Mouse (Mus musculus): Measurements from ENCODE around the gene Vps33a. TPM values are rescaled to one million over a fixed set of nuclear protein-coding genes. Genes with fewer than 3 reads are reported as not detected.

Vps33a gene
- 30.1 and 33.1 TPM in 2 replicates for polyA plus RNA-seq (2021; fragmentation: Nextera tagmentation)
- long read RNA-seq, experiment 1, full-length matches to known transcripts, result 41 of 57 reads
- long read RNA-seq, experiment 1, partial matches to known transcripts, result 10 of 57 reads
- long read RNA-seq, experiment 1, other reads (novel, unspliced or antisense), result 6 of 57 reads
- long read RNA-seq, experiment 2, full-length matches to known transcripts, result 411 of 453 reads
- long read RNA-seq, experiment 2, partial matches to known transcripts, result 12 of 453 reads
- long read RNA-seq, experiment 2, other reads (novel, unspliced or antisense), result 30 of 453 reads

GRCm38 (mm10) chr5:123572357-123573186, at the start of gene Vps33a:
Vps33a (minus strand) TSS chr5:123573038.

GRCm38 (mm10) chr5:123525281-123525680, 47.6 kb downstream of the Vps33a start, which contains the start of gene Gm49027:
Gm49027 (minus strand) TSS chr5:123525488.

GRCm38 (mm10) chr5:123523692-123524392, 49.0 kb downstream of the Vps33a start, which contains the start of gene Diablo:
Diablo (minus strand) TSS chr5:123524176.

GRCm38 (mm10) chr5:123510160-123510559, 62.7 kb downstream of the Vps33a start, which contains the start of gene B3gnt4:
B3gnt4 (plus strand) TSS chr5:123510460.

GRCm38 (mm10) chr5:123489112-123489785, 83.6 kb downstream of the Vps33a start, which contains the start of the genes Lrrc43 and Il31:
Lrrc43 (plus strand) TSS chr5:123489305.
Il31 (minus strand) TSS chr5:123489489.

Small RNA genes within 50 kb of the gene (microRNA-seq; reads per million reads assigned to microRNA genes)
- 2.8 reads per million, percentile 7 among the genes with 10 or more reads in this experiment for gene Mir7647

Other genes starting within 250 kb of the Vps33a start
- 13.1 and 13.8 TPM in 2 replicates for gene Bcl7a, start 229.2 kb downstream of the Vps33a start, polyA plus RNA-seq (2021; fragmentation: Nextera tagmentation)
- 4.1 and 6.3 TPM in 2 replicates for gene Mlxip, start 178.2 kb downstream of the Vps33a start, polyA plus RNA-seq (2021; fragmentation: Nextera tagmentation)
- 0.53 and 0.72 TPM in 2 replicates for gene Lrrc43, start 83.7 kb downstream of the Vps33a start, polyA plus RNA-seq (2021; fragmentation: Nextera tagmentation)
- not detected in 2 replicates for gene Il31, start 83.5 kb downstream of the Vps33a start, polyA plus RNA-seq (2021; fragmentation: Nextera tagmentation)
- 1.4 and 1.7 TPM in 2 replicates for gene B3gnt4, start 62.6 kb downstream of the Vps33a start, polyA plus RNA-seq (2021; fragmentation: Nextera tagmentation)
- gene Diablo, start 48.9 kb downstream of the Vps33a start, polyA plus RNA-seq (2021; fragmentation: Nextera tagmentation), result 58.2 and 58.3 TPM in 2 replicates
- gene Gm49027, start 47.5 kb downstream of the Vps33a start, polyA plus RNA-seq (2021; fragmentation: Nextera tagmentation), result 0.34 TPM in 1 of 2 replicates, not detected in the other
- gene Clip1, start 111.6 kb upstream of the Vps33a start, polyA plus RNA-seq (2021; fragmentation: Nextera tagmentation), result 36.4 and 38.3 TPM in 2 replicates
- gene Zcchc8, start 148.1 kb upstream of the Vps33a start, polyA plus RNA-seq (2021; fragmentation: Nextera tagmentation), result 16.1 and 16.5 TPM in 2 replicates
- gene Rsrc2, start 176.4 kb upstream of the Vps33a start, polyA plus RNA-seq (2021; fragmentation: Nextera tagmentation), result 46.1 and 57.6 TPM in 2 replicates
- gene Kntc1, start 176.7 kb upstream of the Vps33a start, polyA plus RNA-seq (2021; fragmentation: Nextera tagmentation), result 1.7 TPM in 2 replicates

Data from layer of hippocampus, adult 6 months (tissue).